Mouse (Mus musculus): ENCODE data around the gene Selp. TPM values are rescaled to one million over a fixed set of nuclear protein-coding genes. Genes with fewer than 3 reads are reported as not detected.

Gene Selp
- polyA plus RNA-seq, 1 experiment: not detected

- DNase-seq (ENCODE audit: extremely low spot score in 1 of 2, low spot score in 1 of 2): no peak
Observed at GRCm38 (mm10) chr1:164170434-164170833, 55.4 kb downstream of the Selp start.

- DNase-seq (ENCODE audit: extremely low spot score in 1 of 2, low spot score in 1 of 2): no peak
Observed at GRCm38 (mm10) chr1:164173145-164173544, 58.1 kb downstream of the Selp start.

- no peak for DNase-seq (ENCODE audit: extremely low spot score in 1 of 2, low spot score in 1 of 2)
Observed at GRCm38 (mm10) chr1:164176856-164177255, 61.8 kb downstream of the Selp start.

- DNase-seq (ENCODE audit: extremely low spot score in 1 of 2, low spot score in 1 of 2): no peak
Observed at GRCm38 (mm10) chr1:164178429-164178828, 63.4 kb downstream of the Selp start.

GRCm38 (mm10) chr1:164184142-164184870 lies 69.2 kb downstream of the Selp start:
- peak; percentile 18 to 86 for DNase-seq (ENCODE audit: extremely low spot score in 1 of 2, low spot score in 1 of 2)

GRCm38 (mm10) chr1:164184871-164185223 lies 69.8 kb downstream of the Selp start:
- no peak for DNase-seq (ENCODE audit: extremely low spot score in 1 of 2, low spot score in 1 of 2)

- no peak for DNase-seq (ENCODE audit: extremely low spot score in 1 of 2, low spot score in 1 of 2)
Observed at GRCm38 (mm10) chr1:164185316-164185715, 70.3 kb downstream of the Selp start.

GRCm38 (mm10) chr1:164187002-164187560 lies 72.0 kb downstream of the Selp start:
- no peak for DNase-seq (ENCODE audit: extremely low spot score in 1 of 2, low spot score in 1 of 2)

GRCm38 (mm10) chr1:164199551-164199950 lies 84.5 kb downstream of the Selp start:
- DNase-seq (ENCODE audit: extremely low spot score in 1 of 2, low spot score in 1 of 2): no peak

Other genes with a start within 250 kb of the Selp start
- gene Scyl3, start 186.2 kb upstream of the Selp start, polyA plus RNA-seq (2012; rRNA removed): 18.7 and 24.0 TPM in 2 replicates
- 0.98 and 1.4 TPM in 2 replicates for gene BC055324, start 120.5 kb upstream of the Selp start, polyA plus RNA-seq (2012; rRNA removed)
- 3.4 and 4.4 TPM in 2 replicates for gene Mettl18, start 120.4 kb upstream of the Selp start, polyA plus RNA-seq (2012; rRNA removed)
- 0.02 TPM in 1 of 2 replicates, not detected in the other for gene Sele, start 67.0 kb upstream of the Selp start, polyA plus RNA-seq (2012; rRNA removed)
- 0.11 and 0.24 TPM in 2 replicates for gene Sell, start 53.3 kb upstream of the Selp start, polyA plus RNA-seq (2012; rRNA removed)
- 0.27 and 0.46 TPM in 2 replicates for gene F5, start 36.6 kb downstream of the Selp start, polyA plus RNA-seq (2012; rRNA removed)
- 11.7 and 12.4 TPM in 2 replicates for gene Slc19a2, start 133.8 kb downstream of the Selp start, polyA plus RNA-seq (2012; rRNA removed)
- gene Ccdc181, start 160.3 kb downstream of the Selp start, polyA plus RNA-seq (2012; rRNA removed): 22.1 and 22.8 TPM in 2 replicates
- gene Nme7, start 188.9 kb downstream of the Selp start, polyA plus RNA-seq (2012; rRNA removed): 22.2 and 24.7 TPM in 2 replicates
- 20.8 and 22.8 TPM in 2 replicates for gene Blzf1, start 192.2 kb downstream of the Selp start, polyA plus RNA-seq (2012; rRNA removed)

All from frontal cortex, adult 2 months (tissue).